Mouse (Mus musculus) midbrain, embryonic 14.5 days (tissue): ENCODE measurements around the gene Vps13a. TPM values are rescaled to one million over a fixed set of nuclear protein-coding genes. Genes with fewer than 3 reads are reported as not detected.
"Not testable (repeated sequence)": the region's sequence is repeated elsewhere in the genome, so short reads cannot be mapped to it uniquely, and the experiment has no call there.

Experiments used
- ATAC-seq: fragments of 200-750 bp; cut with Nextera tagmentation; 2 replicates; pipeline ENCODE4 v1.8.0; 2017; ENCODE audit warnings: moderate number of reproducible peaks, moderate library complexity; ENCODE audit not compliant: low FRiP score, low TSS enrichment
- DNase-seq: peaks from one replicate; pipeline ENCODE4 v3.0.0-alpha.2; 2015
- H3K27ac ChIP-seq: fragments of 300-500 bp; sonication (generic); replicated peaks from 2 replicates; pipeline ENCODE4 v1.5.1; 2014; ENCODE audit warnings: mild to moderate bottlenecking, low read depth, low read length, moderate library complexity
- H3K27me3 ChIP-seq: fragments of 300-500 bp; sonication (generic); 2 replicates; pipeline ENCODE4 v1.6.1; 2014; ENCODE audit warnings: low read length, control low read depth, mixed read lengths; ENCODE audit not compliant: control insufficient read depth, insufficient read depth
- H3K36me3 ChIP-seq: fragments of 300-500 bp; sonication (generic); 2 replicates; pipeline ENCODE4 v1.6.1; 2014; ENCODE audit warnings: low read length, control low read depth; ENCODE audit not compliant: control insufficient read depth, insufficient read depth
- H3K4me1 ChIP-seq: fragments of 300-500 bp; sonication (generic); 2 replicates; pipeline ENCODE4 v1.6.1; 2014; ENCODE audit warnings: mild to moderate bottlenecking, antibody characterized with exemption, low read length, control low read depth; ENCODE audit not compliant: control insufficient read depth, insufficient read depth
- H3K4me2 ChIP-seq: fragments of 300-500 bp; sonication (generic); 2 replicates; pipeline ENCODE4 v1.6.1; 2014; ENCODE audit warnings: mild to moderate bottlenecking, low read length, moderate library complexity
- H3K4me3 ChIP-seq: fragments of 300-500 bp; sonication (generic); replicated peaks from 2 replicates; pipeline ENCODE4 v1.5.1; 2014; ENCODE audit warnings: low read depth, low read length
- H3K9ac ChIP-seq: fragments of 300-500 bp; sonication (generic); replicated peaks from 2 replicates; pipeline ENCODE4 v1.6.1; 2014; ENCODE audit warnings: mild to moderate bottlenecking, low read length, moderate library complexity
- H3K9me3 ChIP-seq: fragments of 300-500 bp; sonication (generic); 2 replicates; pipeline ENCODE4 v1.6.1; 2016; ENCODE audit warnings: low read length, control low read depth, mixed read lengths; ENCODE audit not compliant: control insufficient read depth
- WGBS: fragments of 180-500 bp; shearing (Covaris S2); extraction: QIAGEN DNeasy Blood & Tissue Kit; methylation state at CpG from one replicate; pipeline ENCODE4 v1.1.7; 2014; 5-methylcytosine and 5-hydroxymethylcytosine counted together
- polyA plus RNA-seq: library from polyadenylated mRNA; unstranded; fragments of >200 nt; fragmentation: Nextera tagmentation; extraction: Ambion mirVana; gene quantifications from 2 replicates; pipeline ENCODE4 v1.2.1, GENCODE M21; 2014

Gene Vps13a
- polyA plus RNA-seq, 1 experiment from 2014 or later = 11.7 TPM

DNA sequence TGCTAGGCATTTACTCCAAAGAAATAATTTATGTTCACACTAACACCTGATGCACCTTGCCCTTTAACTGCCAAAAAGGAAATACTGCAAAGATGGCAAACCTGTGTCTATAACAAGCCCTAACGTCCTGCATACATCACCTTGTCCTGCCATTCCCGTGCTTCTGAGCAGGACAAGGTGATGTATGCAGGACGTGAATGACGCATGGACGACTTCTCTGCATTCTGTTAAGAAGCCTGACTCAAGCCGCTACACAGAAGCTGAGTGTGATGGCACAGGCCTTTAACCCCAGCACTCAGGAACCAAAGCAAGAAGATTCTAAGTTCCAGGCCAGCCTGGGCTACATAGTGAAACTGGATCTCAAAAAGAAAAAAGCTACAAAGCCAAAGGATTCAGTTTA, 2.2 kb downstream of the Vps13a start:
- Histone ChIP-seq H3K9me3 (no peaks in the 10 kb centered on the region), H3K27ac (no peak overlapping the region), H3K4me3 (no peak overlapping the region), H3K27me3 (peaks cover 7% of the 10 kb centered on the region; the same call in 1 of the 2 replicates), H3K4me2 (no peak overlapping the region), H3K36me3 (no peaks in the 10 kb centered on the region), H3K4me1 (no peaks in the 10 kb centered on the region), H3K9ac (no peak overlapping the region)
- no peak for ATAC-seq
- DNase-seq = no peak
- WGBS = 73% methylated on average over 6 of the region's 6 CpGs

- Histone ChIP-seq H3K4me2 (no peak overlapping the region), H3K9ac (no peak overlapping the region), H3K27me3 (peaks cover 7% of the 10 kb centered on the region; the same call in 1 of the 2 replicates), H3K9me3 (no peaks in the 10 kb centered on the region), H3K4me1 (no peaks in the 10 kb centered on the region), H3K4me3 (no peak overlapping the region), H3K27ac (no peak overlapping the region), H3K36me3 (no peaks in the 10 kb centered on the region)
- no peak for DNase-seq
- ATAC-seq = no peak
- WGBS = 81% methylated on average over 3 of the region's 3 CpGs
Measured at GRCm38 (mm10) chr19:16777901-16778300, 2.8 kb downstream of the Vps13a start.

GRCm38 (mm10) chr19:16777391-16777790, 3.3 kb downstream of the Vps13a start:
- not testable (repeated sequence) for H3K4me2 ChIP-seq, H3K36me3 ChIP-seq, H3K27ac ChIP-seq, H3K4me1 ChIP-seq, H3K27me3 ChIP-seq, DNase-seq, ATAC-seq, H3K4me3 ChIP-seq, H3K9me3 ChIP-seq, H3K9ac ChIP-seq

DNA sequence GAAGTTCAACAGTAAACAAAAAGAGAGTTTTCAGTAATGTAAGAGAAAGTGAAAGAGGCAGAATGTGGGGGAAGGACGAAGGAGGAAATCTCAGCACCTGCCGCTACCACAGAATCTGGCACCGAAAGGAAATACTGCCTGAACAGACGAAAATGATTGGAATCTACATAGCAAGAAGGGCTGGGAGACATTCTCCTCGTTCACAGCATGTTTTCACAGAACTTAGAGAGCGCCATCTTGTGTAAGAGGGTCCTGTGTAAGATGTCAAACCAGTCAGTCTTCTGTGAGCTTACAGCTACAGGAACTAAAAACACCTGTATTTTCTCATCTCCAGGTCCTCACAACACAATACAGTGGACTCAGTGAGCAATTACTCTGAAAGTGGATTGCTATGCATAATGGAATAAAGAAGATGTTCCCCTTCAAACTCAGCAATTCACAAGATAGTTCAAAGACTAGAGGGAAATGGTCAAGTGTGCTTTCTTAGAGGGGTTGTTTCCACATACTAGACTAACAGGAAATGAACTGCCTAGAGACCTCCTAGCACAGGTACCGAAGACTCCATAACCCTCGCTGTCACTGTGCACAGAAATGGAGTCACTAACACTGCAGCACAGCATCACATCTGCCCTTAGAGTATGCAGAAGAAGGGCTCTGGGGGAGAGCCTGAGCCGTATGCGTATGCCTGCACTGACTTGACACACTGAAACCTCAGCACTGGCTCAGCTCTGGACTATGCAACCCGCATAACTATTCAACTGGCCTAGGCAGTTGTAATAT, 7.3 kb downstream of the Vps13a start:
- H3K9me3 ChIP-seq = no peaks in the 10 kb centered on the region
- H3K27me3 ChIP-seq = no peaks in the 10 kb centered on the region
- H3K27ac ChIP-seq = no peak overlapping the region
- peak; percentile 44 for DNase-seq
- H3K36me3 ChIP-seq = no peaks in the 10 kb centered on the region
- H3K9ac ChIP-seq = no peak overlapping the region
- no peak overlapping the region for H3K4me3 ChIP-seq
- no peak for ATAC-seq
- no peak overlapping the region for H3K4me2 ChIP-seq
- H3K4me1 ChIP-seq = no peaks in the 10 kb centered on the region
- WGBS = 75% methylated on average over 11 of the region's 11 CpGs

- no peak for DNase-seq
- no peaks in the 10 kb centered on the region for H3K27me3 ChIP-seq
- H3K27ac ChIP-seq = no peak overlapping the region
- H3K36me3 ChIP-seq = no peaks in the 10 kb centered on the region
- 96% methylated on average over 2 of the region's 2 CpGs for WGBS
- ATAC-seq = no peak
- H3K4me3 ChIP-seq = no peak overlapping the region
- H3K9me3 ChIP-seq = no peaks in the 10 kb centered on the region
- no peaks in the 10 kb centered on the region for H3K4me1 ChIP-seq
- no peak overlapping the region for H3K9ac ChIP-seq
- H3K4me2 ChIP-seq = no peak overlapping the region
Measured at GRCm38 (mm10) chr19:16767407-16767806, 13.3 kb downstream of the Vps13a start.

DNA sequence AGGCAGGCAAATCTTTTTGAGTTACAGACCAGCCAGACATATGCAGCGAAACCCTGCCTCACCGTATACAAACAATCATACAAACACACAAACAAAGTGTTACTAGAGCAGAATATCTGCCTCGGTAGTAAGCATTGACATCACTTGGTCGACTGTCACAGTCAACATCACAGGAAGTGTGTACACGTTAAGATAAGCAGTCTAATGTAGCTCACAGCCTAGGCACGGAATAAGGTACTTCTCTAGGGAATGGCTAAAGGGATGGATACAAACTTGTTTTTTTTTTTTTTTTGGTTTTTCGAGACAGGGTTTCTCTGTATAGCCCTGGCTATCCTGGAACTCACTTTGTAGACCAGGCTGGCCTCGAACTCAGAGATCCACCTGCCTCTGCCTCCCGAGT, 23.3 kb downstream of the Vps13a start:
- not testable (repeated sequence) for ATAC-seq, DNase-seq, H3K27ac ChIP-seq, H3K27me3 ChIP-seq, H3K9ac ChIP-seq, H3K4me2 ChIP-seq, H3K9me3 ChIP-seq, H3K36me3 ChIP-seq, H3K4me1 ChIP-seq, H3K4me3 ChIP-seq
- WGBS = 97% methylated on average over 8 of the region's 9 CpGs

DNA sequence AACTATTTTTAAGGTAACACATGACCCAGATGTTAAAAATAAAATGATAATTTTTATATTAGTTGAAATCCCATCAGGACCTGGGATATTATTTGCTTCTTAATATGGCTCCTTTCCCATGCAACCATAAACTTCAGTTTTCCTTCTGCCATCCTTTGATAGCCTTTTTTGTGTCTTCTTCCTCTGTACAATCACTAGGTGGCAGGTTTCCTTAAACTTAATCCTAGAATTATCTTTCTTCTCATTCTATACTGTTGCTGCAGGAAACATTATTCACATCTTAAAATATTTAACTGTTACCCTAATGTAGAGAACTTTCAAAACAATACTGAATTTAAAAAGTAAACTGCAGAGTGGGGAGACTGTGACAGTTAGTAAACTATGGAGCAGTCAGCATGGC, 24.9 kb downstream of the Vps13a start:
- no peak for ATAC-seq
- Histone ChIP-seq H3K27ac (no peak overlapping the region), H3K9me3 (no peaks in the 10 kb centered on the region), H3K27me3 (no peaks in the 10 kb centered on the region), H3K4me2 (no peak overlapping the region), H3K9ac (no peak overlapping the region), H3K4me1 (no peaks in the 10 kb centered on the region), H3K4me3 (no peak overlapping the region), H3K36me3 (no peaks in the 10 kb centered on the region)
- DNase-seq = peak; percentile 26

DNA sequence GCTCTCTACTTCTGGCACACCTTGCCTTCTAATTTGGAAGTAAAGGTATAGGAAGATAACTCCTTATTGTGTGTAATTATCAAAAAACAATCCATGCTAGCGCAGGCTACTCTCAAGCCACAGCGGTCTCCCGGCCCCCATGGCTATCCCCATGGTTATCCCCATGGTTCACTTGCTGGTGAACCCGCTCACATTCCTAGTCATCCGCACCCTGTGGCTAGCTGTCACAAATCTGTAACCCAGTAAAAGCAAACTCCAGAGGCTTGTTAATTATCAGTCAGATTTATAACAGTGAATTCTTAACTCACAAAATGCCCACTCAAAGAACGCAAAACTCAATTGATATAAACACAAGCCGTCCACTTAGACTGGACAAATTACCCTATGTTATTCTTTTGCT, 25.5 kb downstream of the Vps13a start:
- Histone ChIP-seq H3K27ac (no peak overlapping the region), H3K36me3 (no peaks in the 10 kb centered on the region), H3K27me3 (no peaks in the 10 kb centered on the region), H3K9me3 (no peaks in the 10 kb centered on the region), H3K4me3 (no peak overlapping the region), H3K4me2 (no peak overlapping the region), H3K4me1 (no peaks in the 10 kb centered on the region), H3K9ac (no peak overlapping the region)
- 96% methylated on average over 7 of the region's 7 CpGs for WGBS
- DNase-seq (no peak), ATAC-seq (no peak)

DNA sequence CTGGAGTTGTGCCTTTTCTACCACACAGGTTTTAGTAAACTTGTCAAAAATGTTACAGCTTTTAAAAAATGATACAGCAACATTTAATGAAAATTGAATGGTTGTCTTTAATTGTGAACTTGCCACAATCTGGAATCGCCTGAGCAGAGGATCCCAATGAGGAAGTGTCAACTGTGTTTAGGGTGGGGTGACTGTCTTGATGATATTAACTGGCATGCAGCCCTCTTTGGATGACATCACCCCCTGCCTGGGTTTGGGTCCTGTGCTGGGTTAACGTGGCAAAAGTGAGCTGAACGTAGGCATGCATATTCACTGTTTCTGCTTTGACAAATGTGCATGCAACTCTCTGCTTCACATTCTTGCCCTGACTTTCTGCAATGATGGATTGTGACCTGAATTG, 27.6 kb downstream of the Vps13a start:
- no peak overlapping the region for H3K4me2 ChIP-seq
- 89% methylated on average over 3 of the region's 3 CpGs for WGBS
- H3K27me3 ChIP-seq = no peaks in the 10 kb centered on the region
- no peak overlapping the region for H3K27ac ChIP-seq
- no peak overlapping the region for H3K4me3 ChIP-seq
- DNase-seq (no peak), ATAC-seq (no peak)
- H3K36me3 ChIP-seq = no peaks in the 10 kb centered on the region
- H3K9me3 ChIP-seq = no peaks in the 10 kb centered on the region
- H3K9ac ChIP-seq = no peak overlapping the region
- H3K4me1 ChIP-seq = no peaks in the 10 kb centered on the region
